Mouse (Mus musculus) megakaryocyte progenitor cell, adult 5-6 weeks (primary cell): ENCODE results near the gene Slc4a1ap. TPM values are rescaled to one million over a fixed set of nuclear protein-coding genes. Genes with fewer than 3 reads are reported as not detected.
"Not testable (repeated sequence)": the region's sequence is repeated elsewhere in the genome, so short reads cannot be mapped to it uniquely, and the experiment has no call there.

ENCODE experiments used
- ATAC-seq: replicated peaks from 2 replicates; pipeline ENCODE4 v1.8.0; 2016; ENCODE audit warnings: mild to moderate bottlenecking, moderate TSS enrichment, inconsistent platforms; ENCODE audit not compliant: poor library complexity
- total RNA-seq, 2 experiments: library from RNA; stranded (forward) in 1 of 2; stranded (reverse) in 1 of 2; fragments of 157-497, 149-512 nt in 1 of 2; fragments of 200-1000 nt in 1 of 2; gene quantifications; 2 replicates each; pipeline versions ENCODE4 v1.2.3 to v1.2.4; 2015 to 2017

Slc4a1ap gene
- total RNA-seq (2015) (65.8 and 65.9 TPM in 2 replicates), total RNA-seq (2017) (46.5 and 48.9 TPM in 2 replicates)

GRCm38 (mm10) chr5:31526354-31527116 is at the start of gene Slc4a1ap:
Gene Slc4a1ap, plus strand, starts transcription at chr5:31526995.
- ATAC-seq: peak; percentile 92

DNA sequence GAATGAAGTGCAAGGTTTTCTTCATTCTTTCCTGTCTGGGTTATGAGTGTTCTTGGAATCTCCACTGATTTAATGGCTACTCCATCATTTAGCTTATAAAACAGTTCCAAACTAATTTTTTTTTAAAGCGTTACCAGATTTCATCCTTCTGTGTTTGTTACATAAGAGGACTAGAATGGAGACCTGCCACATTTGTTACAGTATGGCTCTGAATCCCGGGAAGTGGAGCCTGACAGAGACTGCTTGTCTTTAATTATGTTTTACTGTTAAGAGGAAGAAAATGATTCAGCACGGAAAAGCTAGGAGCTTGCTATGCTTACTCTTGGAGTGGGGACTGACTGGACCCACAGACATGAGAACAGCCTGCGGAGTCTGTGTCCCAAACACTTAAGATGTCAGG is 46.3 kb upstream of the Slc4a1ap start:
- ATAC-seq: no peak

GRCm38 (mm10) chr5:31485440-31485839 is 41.4 kb upstream of the Slc4a1ap start, which contains the start of gene 4930548H24Rik:
Gene 4930548H24Rik, plus strand, starts transcription at chr5:31485740.
- no peak for ATAC-seq

- no peak; the same call in 1 of the 2 replicates for ATAC-seq
Observed at GRCm38 (mm10) chr5:31487889-31488288, 38.9 kb upstream of the Slc4a1ap start.

GRCm38 (mm10) chr5:31489116-31489769 is 37.6 kb upstream of the Slc4a1ap start:
- no peak for ATAC-seq

- ATAC-seq: no peak
Observed at GRCm38 (mm10) chr5:31492031-31492430, 34.8 kb upstream of the Slc4a1ap start.

- ATAC-seq: peak; percentile 100
Observed at GRCm38 (mm10) chr5:31494513-31495297, 32.1 kb upstream of the Slc4a1ap start, which contains the start of gene Gpn1. Gene Gpn1, plus strand, starts transcription at chr5:31494741.

GRCm38 (mm10) chr5:31504843-31505242 is 22.0 kb upstream of the Slc4a1ap start:
- ATAC-seq: no peak

DNA sequence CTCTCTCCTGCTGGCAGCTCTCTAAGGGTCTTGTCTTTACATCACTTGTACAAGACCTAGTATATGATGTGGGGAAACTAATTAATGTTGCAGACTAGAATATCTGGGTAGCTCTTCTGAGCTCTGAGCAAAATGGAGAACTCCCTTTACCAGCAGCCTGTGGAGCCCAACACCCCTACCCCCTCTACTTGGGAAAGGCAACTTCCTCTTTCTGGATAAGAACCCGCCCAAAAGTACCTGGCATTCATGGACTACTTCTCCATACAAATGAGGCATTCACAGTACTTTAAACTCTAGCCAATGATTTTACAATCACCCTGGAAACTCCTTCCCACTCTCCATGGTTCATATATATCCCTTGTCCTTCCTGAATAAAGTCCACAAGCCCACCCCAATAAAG is 14.3 kb upstream of the Slc4a1ap start:
- ATAC-seq: peak; percentile 71

DNA sequence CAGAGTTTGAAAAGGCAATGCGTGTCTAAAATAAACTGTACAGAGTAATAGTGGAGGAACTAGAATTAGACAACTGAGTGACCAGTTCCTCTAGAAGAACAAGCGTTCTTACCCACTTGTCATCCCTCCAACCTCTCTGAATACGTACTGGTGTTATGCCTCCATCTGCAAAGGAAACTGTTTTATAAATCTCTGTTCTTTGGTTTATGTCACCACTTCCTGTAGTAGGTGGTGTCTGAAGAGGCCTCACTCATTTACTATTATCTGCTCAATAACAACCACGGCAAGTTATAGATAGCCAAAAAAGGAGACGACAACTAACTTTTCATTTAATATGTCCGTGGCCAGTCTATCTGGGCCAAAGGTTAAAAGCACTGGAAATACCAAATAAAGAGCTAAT is 6.2 kb upstream of the Slc4a1ap start:
- no peak for ATAC-seq

DNA sequence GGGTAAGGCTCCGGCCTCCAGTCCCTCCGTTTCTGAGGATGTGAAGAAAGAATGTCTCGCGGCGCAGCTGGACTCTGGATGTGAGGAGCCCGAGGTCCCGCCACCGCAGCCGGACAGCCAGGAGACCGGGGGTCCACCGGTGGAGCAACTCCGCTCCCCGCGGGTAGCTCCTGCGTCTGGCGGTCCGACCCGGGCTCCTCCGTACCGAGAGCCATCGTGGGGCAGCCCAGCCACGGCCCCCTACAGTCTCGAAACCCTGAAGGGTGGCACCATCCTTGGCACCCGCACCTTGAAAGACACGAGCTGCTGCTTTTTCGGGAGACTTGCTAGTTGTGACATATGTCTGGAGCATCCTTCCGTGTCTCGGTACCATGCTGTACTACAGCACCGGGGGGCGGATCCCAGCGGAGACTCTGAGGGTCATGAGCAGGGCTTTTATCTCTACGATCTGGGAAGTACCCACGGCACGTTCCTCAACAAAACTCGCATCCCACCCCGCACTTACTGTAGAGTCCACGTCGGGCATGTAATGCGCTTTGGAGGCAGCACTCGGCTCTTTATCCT is 404 bp downstream of the Slc4a1ap start:
- ATAC-seq: 0 out of 2 replicates have a peak, but pooled peaks have one; percentile 8

GRCm38 (mm10) chr5:31527707-31528106 is 912 bp downstream of the Slc4a1ap start, which contains the start of gene Supt7l:
Gene Supt7l, minus strand, starts transcription at chr5:31527807.
- ATAC-seq: not testable (repeated sequence)

DNA sequence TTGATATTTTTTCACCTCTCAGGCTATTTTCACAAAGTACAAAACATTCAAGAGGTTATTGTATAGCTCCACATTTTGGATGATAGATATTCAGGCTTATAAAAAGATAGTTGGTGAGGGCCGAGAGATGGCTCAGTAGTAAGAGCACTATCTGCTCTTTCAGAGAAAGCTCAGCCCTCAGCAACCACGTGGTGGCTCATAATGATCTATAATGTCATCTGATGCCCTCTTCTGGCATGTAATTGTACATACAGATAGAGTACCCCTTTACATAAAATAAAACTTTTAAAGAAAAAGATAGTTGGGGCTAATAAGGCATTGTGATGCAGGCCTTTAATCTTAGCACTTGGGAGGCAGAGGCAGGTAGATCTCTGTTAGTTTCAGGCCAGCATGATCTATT is 1.8 kb downstream of the Slc4a1ap start:
- peak; percentile 75 for ATAC-seq

DNA sequence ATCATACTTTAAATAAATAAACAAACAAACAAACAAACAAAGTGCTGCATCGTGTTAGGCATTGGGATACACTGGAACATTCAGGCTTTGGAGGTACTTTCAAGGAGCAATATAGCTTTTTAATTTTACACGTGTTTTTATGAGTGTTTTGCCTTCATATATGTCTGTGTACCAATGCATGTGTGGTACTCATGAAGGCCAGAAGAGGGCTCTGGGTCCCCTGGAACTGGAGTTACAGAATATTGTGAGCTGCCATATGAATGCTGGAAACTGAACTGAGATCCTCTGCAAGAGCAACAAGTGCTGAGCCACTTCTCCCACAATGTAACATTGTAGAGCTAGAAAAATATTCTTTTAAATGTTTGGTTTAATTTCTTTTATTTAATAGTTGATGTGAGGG is 8.4 kb downstream of the Slc4a1ap start:
- ATAC-seq: peak; percentile 58

- ATAC-seq: no peak
Observed at GRCm38 (mm10) chr5:31559401-31559800, 32.6 kb downstream of the Slc4a1ap start.

GRCm38 (mm10) chr5:31560352-31560751 is 33.6 kb downstream of the Slc4a1ap start:
- no peak for ATAC-seq

DNA sequence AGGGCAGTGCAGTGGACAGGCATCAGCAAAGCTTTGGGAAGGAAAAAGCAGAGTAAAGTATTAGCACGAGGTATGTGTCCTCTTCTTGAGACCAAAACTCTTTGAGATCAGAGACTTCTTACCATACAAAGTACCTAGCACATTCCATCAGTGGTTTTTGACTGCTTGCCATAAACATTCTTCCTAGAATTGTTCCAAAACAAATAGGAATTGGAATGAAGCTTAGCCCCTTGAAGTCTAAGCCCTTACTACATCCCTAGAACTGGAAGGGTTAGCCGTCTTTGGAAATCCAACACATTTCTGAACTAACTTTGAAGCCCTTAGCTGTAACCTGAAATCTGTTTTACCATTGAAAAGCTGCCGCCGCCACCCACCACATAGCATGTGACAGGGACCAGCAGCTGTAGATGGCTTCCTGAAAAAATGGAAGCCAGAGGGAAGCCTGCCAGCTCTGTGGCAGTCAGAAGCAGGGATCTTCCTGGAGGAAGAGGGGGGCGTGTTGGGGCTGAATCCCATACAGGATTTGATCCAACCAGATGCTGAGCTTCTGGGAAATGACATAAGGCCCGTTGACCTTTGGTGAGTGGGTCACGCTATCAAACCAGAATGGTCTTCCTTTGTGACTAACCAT is 35.4 kb downstream of the Slc4a1ap start:
- no peak for ATAC-seq

DNA sequence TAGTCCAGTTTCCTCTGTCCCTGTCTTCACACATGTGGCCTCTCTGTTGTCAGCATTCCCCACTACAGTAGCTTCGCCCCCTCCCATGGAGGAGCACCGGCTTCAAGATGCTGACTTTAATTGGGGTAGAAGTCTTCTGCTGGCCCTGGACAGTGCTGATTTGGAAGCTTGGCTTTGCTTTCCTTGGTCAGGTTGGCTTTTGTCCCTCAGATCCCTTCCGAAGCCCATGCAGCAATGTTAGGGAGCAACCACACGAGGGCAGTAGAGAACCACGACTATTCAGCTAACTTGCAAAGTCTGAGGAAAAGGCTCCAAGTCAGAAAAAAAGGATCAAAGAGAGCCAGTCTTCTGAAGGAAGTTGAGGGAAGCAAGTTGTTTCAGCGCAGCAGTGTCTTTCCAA is 36.7 kb downstream of the Slc4a1ap start:
- ATAC-seq: peak; percentile 86

GRCm38 (mm10) chr5:31563905-31564304 is 37.1 kb downstream of the Slc4a1ap start:
- ATAC-seq: no peak

DNA sequence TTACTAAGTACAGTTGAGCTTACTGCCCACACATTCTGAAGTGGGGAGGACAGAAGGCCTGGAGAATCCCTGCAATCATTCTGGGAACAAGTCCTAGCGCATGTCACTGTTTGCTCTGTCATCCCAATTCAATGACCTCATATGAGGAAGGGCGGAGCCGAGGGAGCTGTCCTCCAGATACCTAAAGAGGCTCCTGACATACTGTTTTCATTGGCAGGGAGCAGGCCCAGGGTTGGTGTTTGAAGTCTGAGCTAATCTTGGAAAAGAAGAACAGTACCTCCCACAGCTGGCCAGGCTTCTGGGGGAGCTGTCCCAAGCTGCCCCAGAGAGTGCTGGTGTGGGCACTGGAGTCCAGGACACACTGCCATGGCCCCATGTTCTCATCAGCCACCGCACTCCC is 38.2 kb downstream of the Slc4a1ap start:
- no peak for ATAC-seq
